Mouse (Mus musculus): Measurements from ENCODE around the gene Efnb2. TPM values are rescaled to one million over a fixed set of nuclear protein-coding genes. Genes with fewer than 3 reads are reported as not detected.

The Efnb2 gene
- polyA plus RNA-seq (2012; ENCODE audit: low replicate concordance): 0.23 and 0.51 TPM in 2 replicates

DNA sequence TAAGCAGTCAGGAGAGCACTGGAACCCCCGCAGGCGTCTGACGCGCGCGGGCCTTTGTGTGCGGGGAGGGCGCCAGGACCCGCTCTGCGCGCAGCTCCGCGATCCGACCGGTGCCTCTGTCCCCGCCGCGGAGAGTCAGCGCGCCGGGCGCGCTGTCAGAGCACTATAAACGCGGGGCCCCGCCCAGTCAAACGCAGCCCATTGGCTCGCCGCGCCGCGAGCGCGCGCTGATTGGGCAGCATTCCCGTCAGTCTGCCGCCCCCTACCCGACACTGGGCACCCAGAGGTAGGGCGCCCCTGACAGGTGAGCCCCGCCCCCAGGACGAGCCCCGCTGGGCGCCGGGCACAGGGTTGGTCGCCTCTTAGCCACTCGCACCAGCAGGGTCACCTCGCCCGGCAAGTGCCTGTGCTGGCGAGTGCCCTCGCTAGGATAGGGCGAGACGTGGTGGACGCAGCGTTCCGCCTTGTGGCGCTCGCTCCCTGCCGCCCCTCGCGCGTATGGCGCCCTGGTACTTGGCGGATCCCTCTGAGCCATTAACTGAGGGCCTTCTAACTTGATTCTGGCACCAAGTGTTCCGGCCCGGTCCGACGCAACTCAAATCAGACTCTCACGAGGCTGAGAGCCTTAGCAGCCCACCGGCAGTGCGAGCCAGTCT, at the start of gene Efnb2:
Efnb2 (minus strand) TSS at position 140 of the 656 bp plus-strand sequence.

GRCm38 (mm10) chr8:8690146-8691092, 29.4 kb upstream of the Efnb2 start, which contains the start of gene Arglu1:
Arglu1 (minus strand) TSS chr8:8690521.

Other genes starting within 250 kb of the Efnb2 start
- gene Arglu1, start 29.3 kb upstream of the Efnb2 start, polyA plus RNA-seq (2012; ENCODE audit: low replicate concordance): 45.0 and 63.0 TPM in 2 replicates